Mouse (Mus musculus): ENCODE results near the gene Cdk18. TPM values are rescaled to one million over a fixed set of nuclear protein-coding genes. Genes with fewer than 3 reads are reported as not detected.

Cdk18 gene
- polyA plus RNA-seq, 1 experiment from 2014 or later: 1.1 TPM

- Histone ChIP-seq H3K9me3 (ENCODE audit: control insufficient read depth, low read length) (no peaks in the 10 kb centered on the region), H3K9ac (ENCODE audit: low read depth, low read length) (no peak overlapping the region), H3K4me3 (ENCODE audit: low read length) (no peak overlapping the region), H3K27me3 (replicated peaks; ENCODE audit: control insufficient read depth, insufficient read depth, low read length) (peaks cover 7% of the 10 kb centered on the region; the same call in 1 of the 2 replicates), H3K4me1 (ENCODE audit: control insufficient read depth, insufficient read depth, low read depth, low read length) (peaks cover 17% of the 10 kb centered on the region), H3K27ac (ENCODE audit: low read depth, low read length) (no peak overlapping the region), H3K36me3 (ENCODE audit: control insufficient read depth, insufficient read depth, low read length) (no peaks in the 10 kb centered on the region), H3K4me2 (ENCODE audit: low read length) (no peak overlapping the region)
- no peak for ATAC-seq
- 63% methylated on average over 13 of the region's 13 CpGs for WGBS
Measured at GRCm38 (mm10) chr1:132141753-132142152, 2.3 kb upstream of the Cdk18 start.

- Histone ChIP-seq H3K9ac (ENCODE audit: low read depth, low read length) (no peak overlapping the region), H3K9me3 (ENCODE audit: control insufficient read depth, low read length) (no peaks in the 10 kb centered on the region), H3K4me1 (ENCODE audit: control insufficient read depth, insufficient read depth, low read depth, low read length) (peaks cover 17% of the 10 kb centered on the region), H3K4me2 (ENCODE audit: low read length) (no peak overlapping the region), H3K27me3 (replicated peaks; ENCODE audit: control insufficient read depth, insufficient read depth, low read length) (peaks cover 7% of the 10 kb centered on the region; the same call in 1 of the 2 replicates), H3K27ac (ENCODE audit: low read depth, low read length) (no peak overlapping the region), H3K36me3 (ENCODE audit: control insufficient read depth, insufficient read depth, low read length) (no peaks in the 10 kb centered on the region), H3K4me3 (ENCODE audit: low read length) (no peak overlapping the region)
- ATAC-seq: no peak
- WGBS: 84% methylated on average over 2 of the region's 2 CpGs
Measured at GRCm38 (mm10) chr1:132141166-132141565, 1.7 kb upstream of the Cdk18 start.

GRCm38 (mm10) chr1:132140574-132140973, 1.1 kb upstream of the Cdk18 start:
- peaks cover 7% of the 10 kb centered on the region; the same call in 1 of the 2 replicates for H3K27me3 ChIP-seq (replicated peaks; ENCODE audit: control insufficient read depth, insufficient read depth, low read length)
- no peak for ATAC-seq
- no peak overlapping the region for H3K4me2 ChIP-seq (ENCODE audit: low read length)
- peaks cover 17% of the 10 kb centered on the region for H3K4me1 ChIP-seq (ENCODE audit: control insufficient read depth, insufficient read depth, low read depth, low read length)
- H3K36me3 ChIP-seq (ENCODE audit: control insufficient read depth, insufficient read depth, low read length): no peaks in the 10 kb centered on the region
- H3K27ac ChIP-seq (ENCODE audit: low read depth, low read length): no peak overlapping the region
- no peak overlapping the region for H3K9ac ChIP-seq (ENCODE audit: low read depth, low read length)
- no peak overlapping the region for H3K4me3 ChIP-seq (ENCODE audit: low read length)
- H3K9me3 ChIP-seq (ENCODE audit: control insufficient read depth, low read length): no peaks in the 10 kb centered on the region
- 82% methylated on average over 4 of the region's 4 CpGs for WGBS

GRCm38 (mm10) chr1:132140171-132140570, 687 bp upstream of the Cdk18 start:
- no peak for ATAC-seq
- no peaks in the 10 kb centered on the region for H3K9me3 ChIP-seq (ENCODE audit: control insufficient read depth, low read length)

GRCm38 (mm10) chr1:132138576-132139415, 688 bp downstream of the Cdk18 start:
- ATAC-seq: no peak
- Histone ChIP-seq H3K4me2 (ENCODE audit: low read length) (peak overlapping the region; percentile 100), H3K4me3 (ENCODE audit: low read length) (peak overlapping the region; percentile 62), H3K36me3 (ENCODE audit: control insufficient read depth, insufficient read depth, low read length) (no peaks in the 10 kb centered on the region), H3K27me3 (replicated peaks; ENCODE audit: control insufficient read depth, insufficient read depth, low read length) (peaks cover 7% of the 10 kb centered on the region; the same call in 1 of the 2 replicates), H3K9me3 (ENCODE audit: control insufficient read depth, low read length) (no peaks in the 10 kb centered on the region), H3K4me1 (ENCODE audit: control insufficient read depth, insufficient read depth, low read depth, low read length) (peaks cover 12% of the 10 kb centered on the region), H3K27ac (ENCODE audit: low read depth, low read length) (no peak overlapping the region), H3K9ac (ENCODE audit: low read depth, low read length) (peak overlapping the region; percentile 80)
- 8% methylated on average over 35 of the region's 35 CpGs for WGBS

More at GRCm38 (mm10) chr1:132140171-132140570, 687 bp upstream of the Cdk18 start:
- 70% methylated on average over 10 of the region's 10 CpGs for WGBS
- Histone ChIP-seq H3K36me3 (ENCODE audit: control insufficient read depth, insufficient read depth, low read length) (no peaks in the 10 kb centered on the region), H3K4me2 (ENCODE audit: low read length) (no peak overlapping the region), H3K27ac (ENCODE audit: low read depth, low read length) (no peak overlapping the region), H3K4me1 (ENCODE audit: control insufficient read depth, insufficient read depth, low read depth, low read length) (peaks cover 17% of the 10 kb centered on the region), H3K27me3 (replicated peaks; ENCODE audit: control insufficient read depth, insufficient read depth, low read length) (peaks cover 7% of the 10 kb centered on the region; the same call in 1 of the 2 replicates), H3K4me3 (ENCODE audit: low read length) (no peak overlapping the region), H3K9ac (ENCODE audit: low read depth, low read length) (no peak overlapping the region)

- Histone ChIP-seq H3K4me2 (ENCODE audit: low read length) (no peak overlapping the region), H3K9me3 (ENCODE audit: control insufficient read depth, low read length) (no peaks in the 10 kb centered on the region), H3K27ac (ENCODE audit: low read depth, low read length) (no peak overlapping the region), H3K4me1 (ENCODE audit: control insufficient read depth, insufficient read depth, low read depth, low read length) (peaks cover 8% of the 10 kb centered on the region), H3K27me3 (replicated peaks; ENCODE audit: control insufficient read depth, insufficient read depth, low read length) (peaks cover 7% of the 10 kb centered on the region; the same call in 1 of the 2 replicates), H3K9ac (ENCODE audit: low read depth, low read length) (no peak overlapping the region), H3K36me3 (ENCODE audit: control insufficient read depth, insufficient read depth, low read length) (no peaks in the 10 kb centered on the region), H3K4me3 (ENCODE audit: low read length) (no peak overlapping the region)
- 71% methylated on average over 9 of the region's 9 CpGs for WGBS
- ATAC-seq: no peak
Measured at GRCm38 (mm10) chr1:132137935-132138575, 1.4 kb downstream of the Cdk18 start.

- Histone ChIP-seq H3K9me3 (ENCODE audit: control insufficient read depth, low read length) (no peaks in the 10 kb centered on the region), H3K27ac (ENCODE audit: low read depth, low read length) (no peak overlapping the region), H3K4me2 (ENCODE audit: low read length) (no peak overlapping the region), H3K27me3 (replicated peaks; ENCODE audit: control insufficient read depth, insufficient read depth, low read length) (peaks cover 7% of the 10 kb centered on the region; the same call in 1 of the 2 replicates), H3K4me1 (ENCODE audit: control insufficient read depth, insufficient read depth, low read depth, low read length) (peaks cover 8% of the 10 kb centered on the region), H3K36me3 (ENCODE audit: control insufficient read depth, insufficient read depth, low read length) (no peaks in the 10 kb centered on the region), H3K9ac (ENCODE audit: low read depth, low read length) (no peak overlapping the region), H3K4me3 (ENCODE audit: low read length) (no peak overlapping the region)
- WGBS: 91% methylated on average over 3 of the region's 3 CpGs
- no peak for ATAC-seq
Measured at GRCm38 (mm10) chr1:132136847-132137246, 2.6 kb downstream of the Cdk18 start.

- Histone ChIP-seq H3K36me3 (ENCODE audit: control insufficient read depth, insufficient read depth, low read length) (no peaks in the 10 kb centered on the region), H3K9ac (ENCODE audit: low read depth, low read length) (no peak overlapping the region), H3K27me3 (replicated peaks; ENCODE audit: control insufficient read depth, insufficient read depth, low read length) (peaks cover 7% of the 10 kb centered on the region; the same call in 1 of the 2 replicates), H3K27ac (ENCODE audit: low read depth, low read length) (no peak overlapping the region), H3K4me2 (ENCODE audit: low read length) (no peak overlapping the region), H3K9me3 (ENCODE audit: control insufficient read depth, low read length) (no peaks in the 10 kb centered on the region), H3K4me1 (ENCODE audit: control insufficient read depth, insufficient read depth, low read depth, low read length) (peaks cover 8% of the 10 kb centered on the region), H3K4me3 (ENCODE audit: low read length) (no peak overlapping the region)
- WGBS: 85% methylated on average over 7 of the region's 7 CpGs
- ATAC-seq: no peak
Measured at GRCm38 (mm10) chr1:132135631-132136030, 3.9 kb downstream of the Cdk18 start.

- no peak for ATAC-seq
- Histone ChIP-seq H3K27me3 (replicated peaks; ENCODE audit: control insufficient read depth, insufficient read depth, low read length) (no peaks in the 10 kb centered on the region), H3K27ac (ENCODE audit: low read depth, low read length) (no peak overlapping the region), H3K4me2 (ENCODE audit: low read length) (no peak overlapping the region), H3K36me3 (ENCODE audit: control insufficient read depth, insufficient read depth, low read length) (no peaks in the 10 kb centered on the region), H3K4me3 (ENCODE audit: low read length) (no peak overlapping the region), H3K9ac (ENCODE audit: low read depth, low read length) (no peak overlapping the region), H3K4me1 (ENCODE audit: control insufficient read depth, insufficient read depth, low read depth, low read length) (peaks cover 4% of the 10 kb centered on the region), H3K9me3 (ENCODE audit: control insufficient read depth, low read length) (no peaks in the 10 kb centered on the region)
- WGBS: 74% methylated on average over 7 of the region's 7 CpGs
Measured at GRCm38 (mm10) chr1:132128311-132128710, 11.2 kb downstream of the Cdk18 start.
